Comparison of ENCODE assay signal across 8 mouse cellular contexts in the genomic region with DNA sequence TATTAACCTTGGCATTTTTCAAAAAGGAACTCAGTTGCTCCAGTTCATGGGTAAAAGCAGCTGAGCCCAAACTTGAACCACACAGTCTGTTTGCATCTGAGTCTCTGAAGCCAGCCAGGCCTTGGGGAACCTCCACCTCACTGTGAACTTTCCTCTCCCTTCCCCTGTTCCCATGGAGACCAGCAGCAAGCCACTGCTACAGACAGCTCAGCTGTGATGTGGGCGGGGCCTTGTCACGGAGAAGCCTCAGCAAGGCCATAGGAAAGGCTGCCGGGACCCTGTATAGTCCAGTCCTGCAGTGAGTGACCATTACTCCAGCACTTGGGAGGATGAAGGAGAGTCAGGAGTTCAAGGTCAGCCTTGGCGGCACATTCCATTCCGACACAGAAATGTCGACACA. TPM values are rescaled to one million over a fixed set of nuclear protein-coding genes. Genes with fewer than 3 reads are reported as not detected.
A peak's percentile ranks its signal among the peaks of the same experiment; 100 is the strongest.
DNase-seq lines count a peak whose midpoint lies in the region; ATAC-seq and TF ChIP-seq lines count a peak whose summit lies in the region.

No protein-coding gene starts in this region.

- H3K4me2 ChIP-seq in heart, embryonic 15.5 days, result no peak overlapping the region
- no peak overlapping the region for H3K4me2 ChIP-seq in kidney, postnatal 0 days (ENCODE audit: low read length)

- TF ChIP-seq CTCF in kidney, postnatal 0 days (IDR thresholded peaks at IDR 0.05; ENCODE audit: low read depth), result no peak

- WGBS in heart, embryonic 15.5 days, result 31% methylated on average over 6 of the region's 6 CpGs
- 34% methylated on average over 6 of the region's 6 CpGs for WGBS in kidney, postnatal 0 days

- no peak overlapping the region for H3K4me3 ChIP-seq in heart, embryonic 15.5 days
- H3K4me3 ChIP-seq in kidney, postnatal 0 days (replicated peaks; ENCODE audit: low read depth, low read length), result no peak overlapping the region

- no peaks in the 10 kb centered on the region for H3K9me3 ChIP-seq in heart, embryonic 15.5 days (replicated peaks)
- no peaks in the 10 kb centered on the region for H3K9me3 ChIP-seq in kidney, postnatal 0 days (replicated peaks; ENCODE audit: low read length)

- no peak overlapping the region for H3K27ac ChIP-seq in heart, embryonic 15.5 days
- H3K27ac ChIP-seq in kidney, postnatal 0 days, result no peak overlapping the region

- peak; percentile 25; the same call in 1 of the 2 replicates for ATAC-seq in heart, embryonic 15.5 days (replicated peaks; ENCODE audit: insufficient number of reproducible peaks, insufficient read depth, low FRiP score, low read depth)
- ATAC-seq in kidney, postnatal 0 days (replicated peaks; ENCODE audit: low FRiP score, low read depth), result peak; percentile 79

- peak; percentile 88 for DNase-seq in R1 (ENCODE audit: low read depth, low spot score)
- peak; percentile 86 for DNase-seq in adrenal gland, postnatal 10 days
- peak; percentile 78 for DNase-seq in kidney, postnatal 0 days (ENCODE audit: low spot score)
- DNase-seq in mesoderm, embryonic 11.5 days (ENCODE audit: low read depth, low spot score), result peak; percentile 82
- peak; percentile 65 for DNase-seq in yolk sac, embryonic 10.5 days (ENCODE audit: low spot score)
- DNase-seq in layer of hippocampus, adult 11-12 months (ENCODE audit: low spot score), result no peak
- no peak for DNase-seq in spleen, postnatal 10 days (ENCODE audit: low spot score in 2 of 2)

- no peaks in the 10 kb centered on the region for H3K27me3 ChIP-seq in heart, embryonic 15.5 days
- no peaks in the 10 kb centered on the region for H3K27me3 ChIP-seq in kidney, postnatal 0 days (ENCODE audit: insufficient read depth, low read length)

- peaks cover 14% of the 10 kb centered on the region for H3K4me1 ChIP-seq in heart, embryonic 15.5 days (replicated peaks)
- 0 out of 2 replicates have a peak, but pooled peaks cover 5% of the 10 kb centered on the region for H3K4me1 ChIP-seq in kidney, postnatal 0 days (replicated peaks; ENCODE audit: insufficient read depth, low read length)

- no peak overlapping the region for H3K9ac ChIP-seq in heart, embryonic 15.5 days
- no peak overlapping the region for H3K9ac ChIP-seq in kidney, postnatal 0 days (ENCODE audit: low read depth, low read length)

- no peaks in the 10 kb centered on the region for H3K36me3 ChIP-seq in heart, embryonic 15.5 days
- H3K36me3 ChIP-seq in kidney, postnatal 0 days (ENCODE audit: insufficient read depth, low read length), result no peaks in the 10 kb centered on the region

RNA-seq across cellular contexts. Expression of a gene that starts 16.2 kb away (rescaled TPM):
- total RNA-seq in adrenal gland, postnatal 10 days (2021), result 10 to 100 TPM; 72.1 to 76.7 TPM
- polyA plus RNA-seq in heart, embryonic 15.5 days (2015; fragmentation: Nextera tagmentation; extraction: Ambion mirVana), result 13.8 and 20.1 TPM in 2 replicates
- 14.2 and 15.0 TPM in 2 replicates for polyA plus RNA-seq in kidney, postnatal 0 days (2015; fragmentation: Nextera tagmentation; extraction: Ambion mirVana)

RNA-seq across cellular contexts. Expression of a gene that starts 41.7 kb away (rescaled TPM):
- under 1 TPM; 0.12 TPM for total RNA-seq in adrenal gland, postnatal 10 days (2021)
- 0.87 and 1.0 TPM in 2 replicates for polyA plus RNA-seq in heart, embryonic 15.5 days (2015; fragmentation: Nextera tagmentation; extraction: Ambion mirVana)
- not detected in 2 replicates for polyA plus RNA-seq in kidney, postnatal 0 days (2015; fragmentation: Nextera tagmentation; extraction: Ambion mirVana)

Comparison
In these comparisons a context has a peak if more than half of its experiments do, and no peak if none do; other contexts are left out.
1. DNase-seq: peak in R1 (single experiment), adrenal gland, postnatal 10 days (single experiment), kidney, postnatal 0 days (single experiment), mesoderm, embryonic 11.5 days (single experiment) and yolk sac, embryonic 10.5 days (single experiment); none in layer of hippocampus, adult 11-12 months (single experiment) and spleen, postnatal 10 days (0 of 2).